Mouse (Mus musculus) heart, postnatal 4 days (tissue): Measurements from ENCODE around the gene Ptrh1. TPM values are rescaled to one million over a fixed set of nuclear protein-coding genes. Genes with fewer than 3 reads are reported as not detected.

ENCODE experiments used
- DNase-seq: peaks from one replicate; pipeline ENCODE4 v3.0.0; 2021
- total RNA-seq, 2 experiments: library from RNA; stranded (reverse); gene quantifications; 2 replicates each; pipeline ENCODE4 v1.2.3; 2021

Ptrh1 gene
- total RNA-seq, 2 experiments from 2014 or later = 3.0 to 5.4 TPM

DNA sequence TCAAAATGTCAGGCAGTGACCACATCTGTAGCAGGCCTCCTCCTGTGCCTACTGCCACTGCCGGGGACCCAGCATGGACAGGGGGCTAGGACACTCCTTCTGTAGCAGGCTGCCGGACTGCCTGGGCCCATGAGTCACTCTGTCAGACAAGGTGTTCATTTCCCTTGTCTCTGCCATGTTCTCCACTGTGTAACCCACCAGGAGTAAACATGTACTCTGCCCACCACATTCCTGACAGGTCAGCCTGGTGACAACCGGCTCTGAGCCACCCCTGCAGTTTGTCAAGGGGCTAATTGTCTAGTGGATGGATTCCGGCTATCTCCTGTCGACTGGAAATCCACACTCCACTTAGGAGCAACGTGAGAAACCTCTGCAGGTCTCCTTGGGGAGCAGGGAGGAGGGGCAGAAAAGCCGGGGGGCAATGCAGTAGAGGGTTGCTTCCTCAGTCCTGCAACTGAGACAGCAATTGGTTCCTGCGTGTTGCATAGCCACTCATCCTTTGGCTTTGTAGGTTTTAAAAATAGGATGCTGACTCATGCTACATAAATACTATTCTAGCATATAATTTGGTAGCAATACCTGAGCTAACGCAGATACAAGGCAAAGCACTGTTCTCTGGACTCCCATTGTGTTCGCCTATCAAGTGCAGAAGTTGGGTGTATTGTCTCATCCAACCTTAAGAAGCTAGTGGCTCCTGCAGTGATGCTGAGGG is 22.8 kb downstream of the Ptrh1 start:
- no peak for DNase-seq

DNA sequence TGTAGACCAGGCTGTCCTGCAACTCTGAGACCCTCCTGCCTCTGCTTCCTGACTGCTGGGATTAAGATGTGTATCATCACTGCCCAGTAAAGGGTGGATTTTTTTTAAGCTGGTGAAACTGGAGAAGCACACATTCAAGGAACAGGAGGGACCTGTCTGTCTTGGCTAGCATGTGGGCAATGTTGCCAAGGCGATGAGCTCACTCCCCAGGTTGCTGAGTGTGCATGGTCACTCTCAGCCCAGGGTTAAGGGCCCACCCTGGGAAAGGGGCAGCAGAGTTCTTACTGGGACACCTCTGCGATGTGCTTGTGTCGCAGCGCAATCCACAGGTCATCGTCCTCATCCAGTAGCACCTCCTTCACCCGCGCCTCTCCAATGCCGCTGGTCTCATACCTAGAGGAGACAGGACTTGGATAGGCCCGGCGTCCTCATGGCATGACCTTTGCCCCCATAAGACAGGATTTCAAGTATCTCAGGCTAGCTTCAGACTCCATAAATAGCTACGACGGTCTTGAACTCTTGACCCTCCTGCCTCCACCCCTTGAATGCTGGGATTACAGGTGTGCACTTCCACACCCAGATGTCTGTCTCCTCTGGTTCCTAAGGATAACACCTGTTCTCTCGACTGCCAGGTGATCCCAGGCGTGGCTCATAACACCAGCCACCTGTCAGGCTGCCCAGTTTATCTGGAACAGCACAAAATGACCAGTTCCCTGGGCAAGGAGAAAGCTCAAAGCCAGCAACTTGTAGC is 33.4 kb downstream of the Ptrh1 start:
- DNase-seq = no peak

DNA sequence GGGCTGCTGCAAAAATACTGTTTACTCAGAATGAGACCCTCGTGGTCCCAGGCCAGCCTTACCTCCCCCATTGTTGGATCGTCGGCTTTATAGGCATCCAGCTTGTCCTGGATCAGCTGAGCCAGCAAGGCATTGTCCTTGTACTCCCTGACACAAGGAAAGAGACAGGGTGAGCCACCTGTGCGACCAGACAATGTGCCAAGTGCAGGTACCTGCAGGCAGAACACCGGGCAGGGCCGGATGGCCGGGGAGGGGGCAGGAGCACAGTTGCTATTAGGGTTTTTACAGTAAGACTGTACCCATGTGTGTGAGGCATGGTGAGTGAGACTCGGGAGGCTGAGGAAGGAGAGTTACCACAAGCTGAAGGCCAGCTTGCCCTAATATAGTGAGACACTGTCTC is 36.4 kb downstream of the Ptrh1 start:
- no peak for DNase-seq

DNA sequence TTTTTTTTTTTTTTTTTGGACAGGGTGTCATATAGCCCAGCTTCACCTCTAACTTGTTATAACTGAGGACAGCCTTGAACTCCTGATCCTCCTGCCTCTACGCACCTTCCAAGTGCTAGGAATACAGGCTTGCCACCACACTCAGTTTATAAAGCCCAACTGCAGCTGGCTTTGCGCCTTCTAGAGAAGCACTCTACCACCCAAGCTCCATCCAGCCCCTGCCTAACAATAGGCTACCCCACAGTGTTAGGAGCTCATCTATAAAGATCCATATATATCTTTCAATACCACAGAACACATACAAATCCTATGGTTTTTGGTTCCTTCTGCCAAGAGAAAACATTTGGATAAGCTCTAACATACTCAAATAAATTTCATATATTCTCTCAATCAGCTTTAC is 40.9 kb downstream of the Ptrh1 start:
- DNase-seq = no peak

DNA sequence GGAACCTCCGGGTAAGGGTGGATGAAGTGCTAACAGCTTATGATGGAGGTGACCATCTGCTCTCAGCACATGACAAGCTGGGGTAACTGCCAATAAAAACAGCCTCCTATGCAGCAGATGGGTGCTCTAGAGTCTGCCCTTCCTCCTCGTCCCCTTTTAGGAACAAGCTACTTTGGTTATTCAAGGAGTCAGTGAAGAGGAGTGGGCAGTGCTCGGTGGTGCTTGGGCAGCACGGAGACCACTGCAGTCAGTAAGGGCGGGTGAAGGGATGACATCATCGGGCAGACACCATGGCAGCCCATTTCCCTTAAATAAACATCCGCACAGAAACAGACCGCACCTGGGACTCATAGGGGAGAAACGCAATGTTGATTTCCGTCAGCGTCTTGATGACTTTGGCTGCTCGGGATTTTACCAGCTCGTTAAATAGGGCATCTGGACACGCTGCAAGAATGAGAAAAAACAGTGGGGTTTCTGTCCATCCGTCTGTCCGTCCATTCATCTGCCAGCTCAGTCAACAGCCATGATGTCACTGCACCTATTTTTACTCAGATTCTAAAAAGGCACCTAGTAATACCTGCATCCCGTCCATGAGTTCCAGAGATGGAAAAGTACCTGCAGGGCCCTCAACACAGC is 41.5 kb downstream of the Ptrh1 start:
- no peak for DNase-seq

DNA sequence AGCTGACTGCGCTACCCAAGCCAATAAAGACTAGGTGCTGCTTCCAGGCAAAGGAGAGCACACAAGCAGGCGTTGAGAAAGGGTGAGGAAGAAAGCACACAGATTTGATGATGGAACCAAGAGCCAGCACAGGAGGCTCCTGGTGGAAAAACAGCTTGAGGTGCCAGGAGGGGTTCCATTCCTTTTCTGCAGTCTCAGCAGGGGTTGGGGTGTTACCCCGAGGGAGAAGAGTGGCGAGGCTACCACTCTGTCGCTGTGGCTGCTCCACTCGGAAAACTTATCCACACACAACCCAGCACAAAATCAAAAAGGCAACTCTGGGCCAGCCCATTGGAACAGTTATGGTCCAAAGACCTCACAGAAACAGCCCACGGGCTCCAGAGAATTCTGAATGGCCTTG is 42.0 kb downstream of the Ptrh1 start:
- no peak for DNase-seq

DNA sequence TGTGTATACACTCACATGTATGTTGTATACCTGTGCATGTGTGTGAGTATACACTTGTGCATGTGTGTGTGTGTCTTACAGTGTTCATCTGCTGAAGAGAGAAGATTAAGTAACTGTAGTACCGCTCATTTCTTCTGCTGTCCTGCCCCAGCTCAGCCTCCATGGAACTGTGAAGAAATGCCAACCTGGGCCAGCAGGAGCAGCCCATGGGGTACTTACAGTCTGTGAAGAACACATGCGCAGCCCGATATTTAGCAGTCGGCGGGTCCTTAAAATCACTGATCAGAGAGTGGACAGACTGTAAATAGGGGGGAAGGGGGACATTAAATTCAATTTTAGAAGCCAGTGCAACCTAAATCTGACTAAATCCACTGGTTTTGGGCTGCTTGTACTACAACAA is 42.6 kb downstream of the Ptrh1 start:
- no peak for DNase-seq

DNA sequence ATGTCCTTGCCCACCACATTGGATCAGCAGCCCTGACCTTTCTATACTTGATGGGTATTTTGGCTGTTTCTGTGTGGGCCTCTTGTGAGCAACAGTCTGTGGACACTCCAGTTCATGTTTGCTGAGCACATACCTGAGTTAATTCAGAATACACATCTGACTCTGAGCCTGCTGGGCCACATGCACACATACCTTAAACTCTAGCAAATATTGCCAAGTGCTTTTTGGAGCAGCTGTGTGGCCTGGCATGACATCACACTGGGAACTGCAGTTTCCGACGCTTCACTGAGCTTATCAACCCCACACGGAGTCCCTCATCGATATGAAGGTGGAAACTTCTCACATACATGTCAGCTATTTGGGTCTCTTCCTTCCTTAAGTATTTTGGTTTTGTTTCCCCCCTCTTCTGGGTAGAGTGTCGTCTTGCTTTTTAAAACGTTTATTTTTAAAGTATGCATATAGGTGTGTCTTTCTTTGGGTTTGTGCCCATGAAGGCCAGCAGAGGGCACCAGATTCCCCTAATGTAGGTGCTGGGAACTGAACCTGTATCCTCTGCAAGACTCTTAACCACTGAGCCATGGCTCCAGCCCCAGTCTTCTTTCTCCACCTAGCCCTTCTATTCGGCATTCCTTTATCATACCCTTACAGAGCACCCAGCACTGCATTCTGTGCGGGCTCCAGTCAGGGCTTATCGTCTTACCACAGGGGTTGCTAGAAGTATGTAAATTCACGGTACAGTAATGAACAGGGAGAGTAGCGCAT is 45.6 kb downstream of the Ptrh1 start:
- peak; percentile 49 for DNase-seq

DNA sequence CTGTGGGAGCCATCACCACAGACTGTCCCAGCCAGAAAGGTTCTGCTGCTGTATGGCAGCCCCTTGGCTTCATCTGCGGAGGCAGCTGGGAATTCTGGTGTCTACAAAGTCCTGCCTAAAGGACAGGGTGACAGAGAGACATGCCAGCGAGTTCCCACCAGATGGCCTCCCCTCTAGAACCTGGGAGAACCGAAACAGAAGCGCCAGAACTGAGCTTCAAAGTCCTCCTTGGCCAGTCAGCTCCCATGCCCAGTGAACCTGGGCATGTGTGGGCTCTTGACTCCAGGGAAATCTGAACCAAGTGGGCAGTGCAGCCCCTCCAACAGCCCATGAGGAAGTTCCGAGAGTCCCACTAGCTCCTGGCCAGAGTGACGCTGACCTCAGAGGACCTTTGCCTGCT is 47.1 kb downstream of the Ptrh1 start:
- no peak for DNase-seq

DNA sequence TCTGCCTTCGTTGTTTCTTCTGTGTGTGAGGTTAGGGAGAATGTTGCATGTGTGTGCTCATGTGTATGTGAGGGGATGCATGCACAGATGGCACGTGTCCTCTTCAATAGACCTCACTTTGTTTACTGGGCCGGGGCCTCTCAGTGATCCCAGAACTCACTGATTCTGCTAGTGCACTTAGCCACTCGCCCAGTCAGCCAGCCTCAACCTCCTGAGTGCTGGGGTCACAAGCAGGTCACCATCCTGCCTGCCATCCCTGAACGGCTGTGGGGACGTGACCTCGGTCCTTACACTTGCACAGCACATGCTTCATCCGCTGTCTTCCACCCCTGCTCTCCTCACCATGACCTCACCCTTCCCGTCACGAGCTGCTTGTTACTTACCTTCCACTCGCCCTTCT is 47.6 kb downstream of the Ptrh1 start:
- DNase-seq = no peak

DNA sequence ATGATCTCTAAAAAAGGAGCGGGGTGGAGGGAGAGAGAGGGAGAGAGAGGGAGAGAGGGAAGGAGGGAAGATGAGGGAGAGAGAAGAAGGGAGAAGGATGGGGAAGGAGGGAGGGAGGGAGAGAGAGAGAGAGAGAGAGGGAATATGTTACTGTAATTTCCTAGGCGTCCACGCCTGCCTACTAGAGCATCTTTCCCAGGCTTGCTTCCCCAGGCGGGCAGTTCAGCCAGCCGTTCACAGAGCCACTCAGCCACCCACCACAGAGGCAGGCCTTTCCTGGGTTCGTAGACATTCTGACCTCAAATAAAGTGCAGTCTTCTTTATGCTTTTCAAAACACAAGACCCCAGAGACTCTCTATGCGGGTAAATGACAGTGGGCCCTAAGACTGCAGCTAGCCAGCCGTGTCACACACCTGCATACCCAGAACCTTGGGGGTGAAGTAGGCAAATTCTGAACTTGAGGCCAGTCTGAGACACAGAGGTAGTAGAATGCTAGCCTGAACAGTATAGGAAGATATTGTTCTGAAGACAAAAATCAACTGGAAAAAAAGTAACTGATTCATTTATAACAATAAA is 48.1 kb downstream of the Ptrh1 start:
- no peak for DNase-seq

DNA sequence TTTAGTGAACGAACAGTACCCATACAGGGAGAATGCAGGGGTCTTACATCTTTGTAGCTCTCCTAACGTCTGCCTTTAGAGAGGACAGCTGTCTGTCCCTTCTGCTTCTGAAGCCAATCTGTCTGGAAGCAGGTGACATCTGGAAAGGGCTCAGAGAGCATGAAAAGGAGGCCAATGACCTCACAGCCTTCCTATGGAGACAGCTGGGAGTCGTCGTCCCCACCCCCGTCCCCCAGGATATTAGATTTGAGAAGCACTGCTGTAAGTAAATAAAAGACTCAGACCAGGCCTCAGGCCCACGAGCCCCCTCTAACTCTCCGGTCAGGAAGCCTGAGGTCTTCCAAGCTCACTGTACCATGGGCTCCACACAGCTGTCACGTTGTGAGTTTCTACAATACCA is 48.6 kb downstream of the Ptrh1 start:
- DNase-seq = no peak

DNA sequence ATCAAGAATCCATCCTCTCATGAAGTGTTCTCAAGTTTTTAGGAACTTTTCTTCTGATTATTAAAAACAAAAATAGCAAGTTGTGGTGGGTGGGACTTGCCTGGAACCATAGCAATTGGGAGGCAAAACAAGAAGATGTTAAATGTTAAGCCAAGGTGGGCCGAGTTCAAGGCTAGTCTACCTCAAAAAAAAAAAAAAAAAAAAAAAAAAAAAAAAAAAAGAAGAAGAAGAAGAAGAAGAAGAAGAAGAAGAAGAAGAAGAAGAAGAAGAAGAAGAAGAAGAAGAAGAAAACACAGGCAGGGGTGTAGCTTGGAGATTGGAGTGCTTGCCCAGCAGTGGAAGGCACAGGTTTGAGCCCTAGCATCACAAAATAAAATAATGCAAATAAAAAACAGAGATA is 49.2 kb downstream of the Ptrh1 start:
- no peak for DNase-seq

DNA sequence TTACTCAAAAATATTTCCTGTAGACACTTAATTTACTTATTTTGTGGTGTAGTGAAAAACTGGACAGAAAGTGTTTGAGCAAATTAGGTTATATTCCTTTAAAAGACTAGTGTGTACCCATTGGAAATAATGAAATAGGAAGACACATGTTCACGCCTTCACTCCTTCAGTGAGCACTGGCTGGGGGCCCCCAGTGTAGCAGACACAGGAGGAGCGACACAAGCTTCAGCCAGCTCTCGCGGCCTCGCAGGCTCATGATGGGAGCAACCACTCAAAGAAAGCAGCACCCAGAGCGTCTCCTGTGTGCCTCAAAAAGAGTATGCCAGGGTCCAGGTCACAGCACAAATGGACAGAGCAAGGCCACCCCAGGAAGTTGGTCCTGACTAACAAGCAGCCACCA is 50.2 kb downstream of the Ptrh1 start:
- DNase-seq = no peak

Other genes with a start within 250 kb of the Ptrh1 start
- 10 to 100 TPM in 1 of 2 experiments, 1 to 10 TPM in 1; 9.9 to 11.0 TPM for gene Fam102a, start 240.5 kb upstream of the Ptrh1 start, total RNA-seq
- gene Dpm2, start 204.9 kb upstream of the Ptrh1 start, total RNA-seq = 10 to 100 TPM; 32.5 to 34.4 TPM
- gene Pip5kl1, start 201.0 kb upstream of the Ptrh1 start, total RNA-seq = under 1 TPM in 1 of 2 experiments, not detected in 1; 0.26 TPM
- not detected for gene 9430097D07Rik, start 200.1 kb upstream of the Ptrh1 start, total RNA-seq
- 10 to 100 TPM; 31.6 to 38.6 TPM for gene St6galnac4, start 188.7 kb upstream of the Ptrh1 start, total RNA-seq
- 10 to 100 TPM; 77.5 to 82.7 TPM for gene St6galnac6, start 176.1 kb upstream of the Ptrh1 start, total RNA-seq
- gene Ak1, start 154.0 kb upstream of the Ptrh1 start, total RNA-seq = 100 to 1,000 TPM; 405 to 424 TPM
- 100 to 1,000 TPM; 149 to 162 TPM for gene Eng, start 129.2 kb upstream of the Ptrh1 start, total RNA-seq
- 10 to 100 TPM; 10.5 to 12.5 TPM for gene Fpgs, start 71.6 kb upstream of the Ptrh1 start, total RNA-seq
- 10 to 100 TPM; 38.2 to 46.0 TPM for gene Cdk9, start 62.7 kb upstream of the Ptrh1 start, total RNA-seq
- gene Sh2d3c, start 54.7 kb upstream of the Ptrh1 start, total RNA-seq = 10 to 100 TPM; 38.2 to 41.4 TPM
- gene 6330409D20Rik, start 34.8 kb upstream of the Ptrh1 start, total RNA-seq = not detected
- 10 to 100 TPM; 16.7 to 18.6 TPM for gene Tor2a, start 18.6 kb upstream of the Ptrh1 start, total RNA-seq
- gene Ttc16, start 153 bp upstream of the Ptrh1 start, total RNA-seq = under 1 TPM; 0.09 to 0.36 TPM
- gene Cfap157, start 8.6 kb downstream of the Ptrh1 start, total RNA-seq = not detected
- gene Stxbp1, start 71.5 kb downstream of the Ptrh1 start, total RNA-seq = 10 to 100 TPM; 34.8 to 39.6 TPM
- gene Fam129b, start 100.3 kb downstream of the Ptrh1 start, total RNA-seq = 10 to 100 TPM; 45.4 to 46.0 TPM
- gene Rpl12, start 185.8 kb downstream of the Ptrh1 start, total RNA-seq = 100 to 1,000 TPM; 151 to 169 TPM
- gene Lrsam1, start 185.8 kb downstream of the Ptrh1 start, total RNA-seq = 10 to 100 TPM; 12.9 to 13.4 TPM
- 10 to 100 TPM; 12.4 to 13.5 TPM for gene Slc2a8, start 206.3 kb downstream of the Ptrh1 start, total RNA-seq